Mouse (Mus musculus) frontal cortex, postnatal 25 days (tissue): Measurements from ENCODE around the gene Olfr555.
"Not testable (repeated sequence)": the region's sequence is repeated elsewhere in the genome, so short reads cannot be mapped to it uniquely, and the experiment has no call there.

Source experiments
- DNase-seq, 2 experiments: peaks; one replicate each; pipeline ENCODE4 v3.0.0; 2022; ENCODE audit warnings: low spot score in 2 of 2

The Olfr555 gene

GRCm38 (mm10) chr7:102658523-102658922 is at the start of gene Olfr555:
Gene Olfr555 (plus strand): TSS chr7:102658823.
- DNase-seq = no peak

GRCm38 (mm10) chr7:102618118-102618517 is 40.5 kb upstream of the Olfr555 start, which contains the start of gene Olfr553:
Gene Olfr553 (minus strand): TSS chr7:102618218.
- DNase-seq = no peak

GRCm38 (mm10) chr7:102619608-102620007 is 39.0 kb upstream of the Olfr555 start:
- no peak for DNase-seq

- not testable (repeated sequence) for DNase-seq
Measured at GRCm38 (mm10) chr7:102620368-102620767, 38.3 kb upstream of the Olfr555 start.

- DNase-seq = peak in 1 of 2 experiments; percentile 6
Measured at GRCm38 (mm10) chr7:102636665-102637064, 22.0 kb upstream of the Olfr555 start.

- no peak for DNase-seq
Measured at GRCm38 (mm10) chr7:102638132-102638531, 20.5 kb upstream of the Olfr555 start, which contains the start of gene Olfr554. Gene Olfr554 (plus strand): TSS chr7:102638432.

GRCm38 (mm10) chr7:102644945-102645344 is 13.7 kb upstream of the Olfr555 start:
- DNase-seq = not testable (repeated sequence)

- no peak for DNase-seq
Measured at GRCm38 (mm10) chr7:102664599-102664998, 6.0 kb downstream of the Olfr555 start, which contains the start of gene Olfr556. Gene Olfr556 (plus strand): TSS chr7:102664899.

- no peak for DNase-seq
Measured at GRCm38 (mm10) chr7:102665378-102665777, 6.8 kb downstream of the Olfr555 start.

GRCm38 (mm10) chr7:102676225-102676624 is 17.6 kb downstream of the Olfr555 start:
- DNase-seq = no peak

GRCm38 (mm10) chr7:102681916-102682315 is 23.3 kb downstream of the Olfr555 start:
- no peak for DNase-seq

GRCm38 (mm10) chr7:102686944-102687501 is 28.4 kb downstream of the Olfr555 start, which contains the start of gene Trim68:
Gene Trim68 (minus strand): TSS chr7:102687327.
- peak; percentile 76 to 81 for DNase-seq

- DNase-seq = no peak
Measured at GRCm38 (mm10) chr7:102695358-102696125, 36.9 kb downstream of the Olfr555 start, which contains the start of gene Olfr557. Gene Olfr557 (plus strand): TSS chr7:102695910.

- no peak for DNase-seq
Measured at GRCm38 (mm10) chr7:102698461-102698860, 39.8 kb downstream of the Olfr555 start.

- DNase-seq = no peak
Measured at GRCm38 (mm10) chr7:102701915-102702314, 43.3 kb downstream of the Olfr555 start, which contains the start of gene Olfr558. Gene Olfr558 (plus strand): TSS chr7:102702215.
